Mouse (Mus musculus): ENCODE results near the gene Ncmap. TPM values are rescaled to one million over a fixed set of nuclear protein-coding genes. Genes with fewer than 3 reads are reported as not detected.

Ncmap gene
- polyA plus RNA-seq, 1 experiment from 2014 or later, result 1.5 TPM

DNA sequence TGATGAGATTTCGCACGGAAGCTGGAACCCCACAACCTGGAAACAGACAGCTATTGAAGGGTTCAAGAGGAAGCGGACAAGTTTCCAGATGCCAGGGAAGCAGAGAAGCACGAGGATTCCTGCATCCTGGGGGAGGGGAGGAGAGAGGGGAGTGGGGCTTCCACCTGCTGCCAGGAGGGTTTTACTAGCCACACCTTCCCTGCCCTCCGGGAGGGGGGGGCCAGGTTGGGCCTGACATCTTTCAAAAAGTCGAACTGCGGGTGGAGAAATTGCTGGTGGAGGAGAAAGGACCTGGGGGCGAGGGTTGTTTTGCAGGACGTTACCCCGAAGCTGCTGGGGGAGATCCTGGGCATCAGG is 35.0 kb upstream of the Ncmap start:
- H3K36me3 ChIP-seq (ENCODE audit: control insufficient read depth, insufficient read depth, low read length), result no peaks in the 10 kb centered on the region
- peak overlapping the region; percentile 67 for H3K4me3 ChIP-seq (ENCODE audit: low read depth, low read length)
- no peaks in the 10 kb centered on the region; the same call in 1 of the 2 replicates for H3K4me1 ChIP-seq (ENCODE audit: control insufficient read depth, insufficient read depth, low read length)
- peak overlapping the region; percentile 90 for H3K4me2 ChIP-seq
- H3K9ac ChIP-seq (ENCODE audit: low read depth, low read length), result peak overlapping the region; percentile 73
- H3K27me3 ChIP-seq (ENCODE audit: control insufficient read depth, insufficient read depth, low read length), result no peaks in the 10 kb centered on the region
- no peaks in the 10 kb centered on the region for H3K9me3 ChIP-seq (replicated peaks; ENCODE audit: control insufficient read depth, low read length)
- no peak for ATAC-seq (replicated peaks; ENCODE audit: insufficient number of reproducible peaks, low FRiP score, low TSS enrichment)
- 11% methylated on average over 10 of the region's 10 CpGs for WGBS (ENCODE audit: insufficient replicate concordance)
- no peak overlapping the region for H3K27ac ChIP-seq (ENCODE audit: low read depth, low read length)

- no peak overlapping the region for H3K9ac ChIP-seq (ENCODE audit: low read depth, low read length)
- H3K4me1 ChIP-seq (ENCODE audit: control insufficient read depth, insufficient read depth, low read length), result no peaks in the 10 kb centered on the region; the same call in 1 of the 2 replicates
- no peak for ATAC-seq (replicated peaks; ENCODE audit: insufficient number of reproducible peaks, low FRiP score, low TSS enrichment)
- no peaks in the 10 kb centered on the region for H3K9me3 ChIP-seq (replicated peaks; ENCODE audit: control insufficient read depth, low read length)
- no peak overlapping the region for H3K4me3 ChIP-seq (ENCODE audit: low read depth, low read length)
- H3K4me2 ChIP-seq, result no peak overlapping the region
- H3K27ac ChIP-seq (ENCODE audit: low read depth, low read length), result no peak overlapping the region
- no peaks in the 10 kb centered on the region for H3K36me3 ChIP-seq (ENCODE audit: control insufficient read depth, insufficient read depth, low read length)
- H3K27me3 ChIP-seq (ENCODE audit: control insufficient read depth, insufficient read depth, low read length), result no peaks in the 10 kb centered on the region
- 80% methylated on average over 8 of the region's 8 CpGs for WGBS (ENCODE audit: insufficient replicate concordance)
Observed at GRCm38 (mm10) chr4:135429990-135430760, 32.1 kb upstream of the Ncmap start.

- no peaks in the 10 kb centered on the region for H3K27me3 ChIP-seq (ENCODE audit: control insufficient read depth, insufficient read depth, low read length)
- 70% methylated on average over 4 of the region's 4 CpGs for WGBS (ENCODE audit: insufficient replicate concordance)
- H3K9ac ChIP-seq (ENCODE audit: low read depth, low read length), result no peak overlapping the region
Observed at GRCm38 (mm10) chr4:135429383-135429782, 31.4 kb upstream of the Ncmap start.

GRCm38 (mm10) chr4:135426587-135426986 is 28.6 kb upstream of the Ncmap start:
- no peak overlapping the region for H3K4me3 ChIP-seq (ENCODE audit: low read depth, low read length)
- no peak for ATAC-seq (replicated peaks; ENCODE audit: insufficient number of reproducible peaks, low FRiP score, low TSS enrichment)

More at GRCm38 (mm10) chr4:135429383-135429782, 31.4 kb upstream of the Ncmap start:
- H3K27ac ChIP-seq (ENCODE audit: low read depth, low read length), result no peak overlapping the region
- no peaks in the 10 kb centered on the region for H3K4me1 ChIP-seq (ENCODE audit: control insufficient read depth, insufficient read depth, low read length)
- H3K4me2 ChIP-seq, result no peak overlapping the region
- no peak overlapping the region for H3K4me3 ChIP-seq (ENCODE audit: low read depth, low read length)
- ATAC-seq (replicated peaks; ENCODE audit: insufficient number of reproducible peaks, low FRiP score, low TSS enrichment), result no peak
- H3K9me3 ChIP-seq (replicated peaks; ENCODE audit: control insufficient read depth, low read length), result no peaks in the 10 kb centered on the region
- H3K36me3 ChIP-seq (ENCODE audit: control insufficient read depth, insufficient read depth, low read length), result peaks cover 4% of the 10 kb centered on the region; the same call in 1 of the 2 replicates

DNA sequence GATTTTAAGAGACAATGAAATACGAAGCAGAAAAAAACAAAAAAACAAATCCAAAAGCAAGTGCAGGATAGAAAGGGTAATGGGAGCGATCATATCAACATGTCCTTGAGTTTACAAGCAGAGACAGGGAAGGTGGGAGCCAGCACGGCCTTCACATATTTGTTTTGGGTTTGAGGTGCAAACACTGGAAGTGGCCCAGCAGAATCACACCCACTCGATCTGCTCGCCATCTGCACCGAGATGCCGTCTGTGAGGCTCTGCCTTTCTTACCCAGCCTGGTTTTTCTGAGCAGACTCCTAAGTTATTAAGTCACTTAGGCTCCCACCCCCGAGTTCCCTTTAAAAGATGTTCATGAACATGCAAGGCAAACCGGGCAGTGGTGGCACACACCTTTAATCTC is 27.6 kb upstream of the Ncmap start:
- Histone ChIP-seq H3K4me3 (ENCODE audit: low read depth, low read length) (no peak overlapping the region), H3K27ac (ENCODE audit: low read depth, low read length) (no peak overlapping the region), H3K27me3 (ENCODE audit: control insufficient read depth, insufficient read depth, low read length) (no peaks in the 10 kb centered on the region), H3K9me3 (replicated peaks; ENCODE audit: control insufficient read depth, low read length) (no peaks in the 10 kb centered on the region), H3K9ac (ENCODE audit: low read depth, low read length) (no peak overlapping the region), H3K4me1 (ENCODE audit: control insufficient read depth, insufficient read depth, low read length) (no peaks in the 10 kb centered on the region), H3K36me3 (ENCODE audit: control insufficient read depth, insufficient read depth, low read length) (peaks cover 4% of the 10 kb centered on the region; the same call in 1 of the 2 replicates), H3K4me2 (no peak overlapping the region)
- 82% methylated on average over 9 of the region's 9 CpGs for WGBS (ENCODE audit: insufficient replicate concordance)
- ATAC-seq (replicated peaks; ENCODE audit: insufficient number of reproducible peaks, low FRiP score, low TSS enrichment), result no peak

More at GRCm38 (mm10) chr4:135426587-135426986, 28.6 kb upstream of the Ncmap start:
- no peaks in the 10 kb centered on the region for H3K27me3 ChIP-seq (ENCODE audit: control insufficient read depth, insufficient read depth, low read length)
- peaks cover 4% of the 10 kb centered on the region; the same call in 1 of the 2 replicates for H3K36me3 ChIP-seq (ENCODE audit: control insufficient read depth, insufficient read depth, low read length)
- no peaks in the 10 kb centered on the region for H3K9me3 ChIP-seq (replicated peaks; ENCODE audit: control insufficient read depth, low read length)
- no peak overlapping the region for H3K27ac ChIP-seq (ENCODE audit: low read depth, low read length)
- no peak overlapping the region for H3K9ac ChIP-seq (ENCODE audit: low read depth, low read length)
- no peaks in the 10 kb centered on the region for H3K4me1 ChIP-seq (ENCODE audit: control insufficient read depth, insufficient read depth, low read length)
- no peak overlapping the region for H3K4me2 ChIP-seq
- WGBS (ENCODE audit: insufficient replicate concordance), result 88% methylated on average over 7 of the region's 7 CpGs

- 89% methylated on average over 13 of the region's 13 CpGs for WGBS (ENCODE audit: insufficient replicate concordance)
- no peaks in the 10 kb centered on the region for H3K9me3 ChIP-seq (replicated peaks; ENCODE audit: control insufficient read depth, low read length)
- no peak overlapping the region for H3K4me2 ChIP-seq
- H3K27ac ChIP-seq (ENCODE audit: low read depth, low read length), result no peak overlapping the region
- H3K9ac ChIP-seq (ENCODE audit: low read depth, low read length), result no peak overlapping the region
- peaks cover 4% of the 10 kb centered on the region; the same call in 1 of the 2 replicates for H3K36me3 ChIP-seq (ENCODE audit: control insufficient read depth, insufficient read depth, low read length)
- no peaks in the 10 kb centered on the region for H3K4me1 ChIP-seq (ENCODE audit: control insufficient read depth, insufficient read depth, low read length)
- H3K4me3 ChIP-seq (ENCODE audit: low read depth, low read length), result no peak overlapping the region
- H3K27me3 ChIP-seq (ENCODE audit: control insufficient read depth, insufficient read depth, low read length), result no peaks in the 10 kb centered on the region
- ATAC-seq (replicated peaks; ENCODE audit: insufficient number of reproducible peaks, low FRiP score, low TSS enrichment), result no peak
Observed at GRCm38 (mm10) chr4:135420961-135421360, 22.9 kb upstream of the Ncmap start.

- no peak for ATAC-seq (replicated peaks; ENCODE audit: insufficient number of reproducible peaks, low FRiP score, low TSS enrichment)
- Histone ChIP-seq H3K4me3 (ENCODE audit: low read depth, low read length) (no peak overlapping the region), H3K9me3 (replicated peaks; ENCODE audit: control insufficient read depth, low read length) (no peaks in the 10 kb centered on the region), H3K36me3 (ENCODE audit: control insufficient read depth, insufficient read depth, low read length) (peaks cover 4% of the 10 kb centered on the region; the same call in 1 of the 2 replicates), H3K27ac (ENCODE audit: low read depth, low read length) (no peak overlapping the region), H3K9ac (ENCODE audit: low read depth, low read length) (no peak overlapping the region), H3K4me1 (ENCODE audit: control insufficient read depth, insufficient read depth, low read length) (no peaks in the 10 kb centered on the region), H3K4me2 (no peak overlapping the region), H3K27me3 (ENCODE audit: control insufficient read depth, insufficient read depth, low read length) (no peaks in the 10 kb centered on the region)
- WGBS (ENCODE audit: insufficient replicate concordance), result 69% methylated on average over 11 of the region's 11 CpGs
Observed at GRCm38 (mm10) chr4:135420416-135420815, 22.4 kb upstream of the Ncmap start.

- Histone ChIP-seq H3K9ac (ENCODE audit: low read depth, low read length) (no peak overlapping the region), H3K36me3 (ENCODE audit: control insufficient read depth, insufficient read depth, low read length) (peaks cover 2% of the 10 kb centered on the region; the same call in 1 of the 2 replicates), H3K4me2 (no peak overlapping the region), H3K4me1 (ENCODE audit: control insufficient read depth, insufficient read depth, low read length) (no peaks in the 10 kb centered on the region), H3K27me3 (ENCODE audit: control insufficient read depth, insufficient read depth, low read length) (no peaks in the 10 kb centered on the region), H3K27ac (ENCODE audit: low read depth, low read length) (no peak overlapping the region), H3K9me3 (replicated peaks; ENCODE audit: control insufficient read depth, low read length) (no peaks in the 10 kb centered on the region), H3K4me3 (ENCODE audit: low read depth, low read length) (no peak overlapping the region)
- no peak for ATAC-seq (replicated peaks; ENCODE audit: insufficient number of reproducible peaks, low FRiP score, low TSS enrichment)
- WGBS (ENCODE audit: insufficient replicate concordance), result 74% methylated on average over 21 of the region's 21 CpGs
Observed at GRCm38 (mm10) chr4:135419996-135420395, 22.0 kb upstream of the Ncmap start.

DNA sequence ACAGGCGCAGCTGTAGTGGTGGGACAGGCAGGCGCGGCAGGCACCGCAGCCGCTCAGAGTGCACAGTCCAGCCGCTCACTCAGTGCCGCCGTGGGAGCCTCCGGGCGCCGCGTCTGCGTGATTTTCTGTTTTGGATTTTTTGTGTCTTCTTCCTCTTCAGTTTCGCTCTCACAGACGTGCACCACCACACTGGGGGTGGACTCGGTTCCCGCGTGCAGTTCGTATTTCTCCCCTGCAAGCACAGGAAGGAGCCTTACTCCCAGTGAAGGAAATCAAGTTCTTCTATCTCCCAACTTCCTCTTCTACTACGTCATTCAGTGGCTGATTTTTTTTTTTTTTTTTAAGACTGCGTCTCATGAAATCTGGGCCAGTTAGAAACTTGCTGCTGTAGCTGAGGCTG is 18.3 kb upstream of the Ncmap start:
- H3K9ac ChIP-seq (ENCODE audit: low read depth, low read length), result no peak overlapping the region
- WGBS (ENCODE audit: insufficient replicate concordance), result 81% methylated on average over 21 of the region's 21 CpGs
- no peaks in the 10 kb centered on the region for H3K27me3 ChIP-seq (ENCODE audit: control insufficient read depth, insufficient read depth, low read length)
- H3K4me3 ChIP-seq (ENCODE audit: low read depth, low read length), result no peak overlapping the region
- no peaks in the 10 kb centered on the region for H3K36me3 ChIP-seq (ENCODE audit: control insufficient read depth, insufficient read depth, low read length)
- H3K27ac ChIP-seq (ENCODE audit: low read depth, low read length), result no peak overlapping the region
- ATAC-seq (replicated peaks; ENCODE audit: insufficient number of reproducible peaks, low FRiP score, low TSS enrichment), result no peak
- H3K9me3 ChIP-seq (replicated peaks; ENCODE audit: control insufficient read depth, low read length), result no peaks in the 10 kb centered on the region
- no peaks in the 10 kb centered on the region for H3K4me1 ChIP-seq (ENCODE audit: control insufficient read depth, insufficient read depth, low read length)
- H3K4me2 ChIP-seq, result no peak overlapping the region

Measured in heart, embryonic 11.5 days (tissue).